13 mouse cellular contexts compared by ENCODE assay signal in genomic region chr9:21329041-21329440, GRCm38 (mm10). TPM values are rescaled to one million over a fixed set of nuclear protein-coding genes. Genes with fewer than 3 reads are reported as not detected.
DNase-seq lines count a peak whose midpoint lies in the region; ATAC-seq and TF ChIP-seq lines count a peak whose summit lies in the region.
"Had no signal": no experiment of that assay in that cellular context is flagged by ENCODE, and none has a peak within 500 bp of the region (broad histone marks: within the 10 kb centered on the region; RNA-seq: fewer than 3 reads in every experiment).

No protein-coding gene starts in this region.

- no peak for TF ChIP-seq POLR2A in bone marrow, adult 2 months (IDR thresholded peaks at IDR 0.05; ENCODE audit: borderline replicate concordance, control insufficient read depth, low read depth, low read length)

- no peak overlapping the region for H3K9ac ChIP-seq in heart, embryonic 11.5 days (ENCODE audit: low read depth, low read length)
- no peak overlapping the region for H3K9ac ChIP-seq in heart, embryonic 13.5 days
- H3K9ac ChIP-seq in lung, postnatal 0 days (replicated peaks; ENCODE audit: low read depth) = no peak overlapping the region
- H3K9ac ChIP-seq in forebrain, embryonic 16.5 days (replicated peaks; ENCODE audit: low read depth, low read length) = no peak overlapping the region
- H3K9ac ChIP-seq: embryonic facial prominence, embryonic 13.5 days had no signal

- ATAC-seq in heart, embryonic 11.5 days (replicated peaks; ENCODE audit: insufficient number of reproducible peaks, low FRiP score, low TSS enrichment) = no peak
- no peak; the same call in 1 of the 2 replicates for ATAC-seq in heart, embryonic 13.5 days (ENCODE audit: extremely low read depth, insufficient number of reproducible peaks, low FRiP score, low TSS enrichment)
- ATAC-seq in lung, postnatal 0 days = peak; percentile 80
- ATAC-seq in forebrain, embryonic 16.5 days = no peak
- ATAC-seq: midbrain, embryonic 16.5 days had no signal

- DNase-seq in heart, adult 11 months = peak; percentile 97
- peak; percentile 89 for DNase-seq in lung, postnatal 0 days (ENCODE audit: low spot score)
- no peak for DNase-seq in embryo, embryonic 10.5 days (ENCODE audit: low spot score)
- DNase-seq in yolk sac, embryonic 10.5 days (ENCODE audit: low spot score) = no peak
- DNase-seq: cerebellum, adult 11 months had no signal

- no peak overlapping the region for H3K4me2 ChIP-seq in heart, embryonic 11.5 days
- no peak overlapping the region for H3K4me2 ChIP-seq in heart, embryonic 13.5 days
- H3K4me2 ChIP-seq in lung, postnatal 0 days (replicated peaks; ENCODE audit: low read depth, low read length) = no peak overlapping the region
- no peak overlapping the region for H3K4me2 ChIP-seq in forebrain, embryonic 16.5 days (ENCODE audit: low read length)
- H3K4me2 ChIP-seq: embryonic facial prominence, embryonic 13.5 days; liver, embryonic 11.5 days had no signal

- TF ChIP-seq CTCF in bone marrow, adult 2 months (IDR thresholded peaks at IDR 0.05; ENCODE audit: control insufficient read depth, insufficient read depth, low read length) = no peak
- no peak for TF ChIP-seq CTCF in lung, postnatal 0 days (IDR thresholded peaks at IDR 0.05)

- H3K27ac ChIP-seq in heart, embryonic 11.5 days (ENCODE audit: low read depth, low read length) = no peak overlapping the region
- peak overlapping the region; percentile 75 for H3K27ac ChIP-seq in bone marrow, adult 2 months (ENCODE audit: control insufficient read depth, insufficient read depth, low read depth, low read length, poor library complexity)
- peak overlapping the region; percentile 73 for H3K27ac ChIP-seq in heart, embryonic 13.5 days (replicated peaks)
- peak overlapping the region; percentile 69 for H3K27ac ChIP-seq in lung, postnatal 0 days (ENCODE audit: low read length)
- H3K27ac ChIP-seq in forebrain, embryonic 16.5 days (ENCODE audit: low read length) = no peak overlapping the region
- H3K27ac ChIP-seq: embryonic facial prominence, embryonic 13.5 days had no signal

- H3K36me3 ChIP-seq in heart, embryonic 11.5 days (ENCODE audit: control insufficient read depth, insufficient read depth, low read length) = no peaks in the 10 kb centered on the region
- peaks cover 17% of the 10 kb centered on the region for H3K36me3 ChIP-seq in heart, embryonic 13.5 days
- no peaks in the 10 kb centered on the region for H3K36me3 ChIP-seq in lung, postnatal 0 days (ENCODE audit: insufficient read depth, low read length)
- no peaks in the 10 kb centered on the region for H3K36me3 ChIP-seq in forebrain, embryonic 16.5 days (ENCODE audit: control insufficient read depth, insufficient read depth)

- WGBS in heart, embryonic 11.5 days (ENCODE audit: insufficient replicate concordance) = 24% methylated on average over 3 of the region's 5 CpGs
- 41% methylated on average over 4 of the region's 5 CpGs for WGBS in bone marrow, adult 2 months
- 20% methylated on average over 4 of the region's 5 CpGs for WGBS in heart, embryonic 13.5 days
- WGBS in lung, postnatal 0 days = 21% methylated on average over 3 of the region's 5 CpGs
- WGBS in forebrain, embryonic 16.5 days = 79% methylated on average over 4 of the region's 5 CpGs

- no peak overlapping the region for H3K4me3 ChIP-seq in heart, embryonic 11.5 days (ENCODE audit: low read depth, low read length)
- H3K4me3 ChIP-seq in bone marrow, adult 2 months (replicated peaks; ENCODE audit: control insufficient read depth, low read depth, low read length) = no peak overlapping the region
- H3K4me3 ChIP-seq in heart, embryonic 13.5 days = no peak overlapping the region
- H3K4me3 ChIP-seq in lung, postnatal 0 days (ENCODE audit: low read depth, low read length) = no peak overlapping the region
- H3K4me3 ChIP-seq in forebrain, embryonic 16.5 days (replicated peaks; ENCODE audit: low read length) = no peak overlapping the region
- H3K4me3 ChIP-seq: embryonic facial prominence, embryonic 13.5 days had no signal

- TF ChIP-seq EP300 in lung, postnatal 0 days (IDR thresholded peaks at IDR 0.05) = peak; percentile 66

- peaks cover 30% of the 10 kb centered on the region for H3K4me1 ChIP-seq in heart, embryonic 11.5 days (ENCODE audit: control insufficient read depth, insufficient read depth, low read length)
- peaks cover 19% of the 10 kb centered on the region for H3K4me1 ChIP-seq in bone marrow, adult 2 months (ENCODE audit: control insufficient read depth, insufficient read depth, low read length)
- H3K4me1 ChIP-seq in heart, embryonic 13.5 days = peaks cover 59% of the 10 kb centered on the region
- peaks cover 11% of the 10 kb centered on the region; the same call in 1 of the 2 replicates for H3K4me1 ChIP-seq in lung, postnatal 0 days (ENCODE audit: insufficient read depth, low read depth, low read length)
- H3K4me1 ChIP-seq in forebrain, embryonic 16.5 days (replicated peaks; ENCODE audit: control insufficient read depth, insufficient read depth, low read length) = no peaks in the 10 kb centered on the region; the same call in 1 of the 2 replicates

- H3K9me3 ChIP-seq in heart, embryonic 11.5 days (replicated peaks; ENCODE audit: control insufficient read depth, low read length) = no peaks in the 10 kb centered on the region
- no peaks in the 10 kb centered on the region for H3K9me3 ChIP-seq in heart, embryonic 13.5 days
- no peaks in the 10 kb centered on the region for H3K9me3 ChIP-seq in lung, postnatal 0 days (ENCODE audit: low read length)
- no peaks in the 10 kb centered on the region for H3K9me3 ChIP-seq in forebrain, embryonic 16.5 days (ENCODE audit: control insufficient read depth, low read length)
- H3K9me3 ChIP-seq: embryonic facial prominence, embryonic 13.5 days had no signal

- H3K27me3 ChIP-seq in heart, embryonic 11.5 days (ENCODE audit: control insufficient read depth, insufficient read depth, low read length) = no peaks in the 10 kb centered on the region
- H3K27me3 ChIP-seq in heart, embryonic 13.5 days (replicated peaks) = no peaks in the 10 kb centered on the region
- no peaks in the 10 kb centered on the region for H3K27me3 ChIP-seq in lung, postnatal 0 days (replicated peaks; ENCODE audit: insufficient read depth, low read length)
- H3K27me3 ChIP-seq in forebrain, embryonic 16.5 days (replicated peaks; ENCODE audit: control insufficient read depth, insufficient read depth, low read length) = no peaks in the 10 kb centered on the region
- H3K27me3 ChIP-seq: CH12.LX; embryonic facial prominence, embryonic 13.5 days had no signal

RNA-seq across cellular contexts. Expression of gene Slc44a2, which starts 8.5 kb away (rescaled TPM):
- 62.3 and 70.0 TPM in 2 replicates for polyA plus RNA-seq in heart, embryonic 11.5 days (2014; fragmentation: Nextera tagmentation; extraction: Ambion mirVana)
- 57.3 and 106 TPM in 2 replicates for polyA plus RNA-seq in bone marrow, adult 2 months (2011; ENCODE audit: insufficient read depth, insufficient read length, low replicate concordance, missing spikeins)
- 56.9 and 60.3 TPM in 2 replicates for polyA plus RNA-seq in heart, embryonic 13.5 days (2015; fragmentation: Nextera tagmentation; extraction: Ambion mirVana)
- polyA plus RNA-seq in lung, postnatal 0 days (2015; fragmentation: Nextera tagmentation; extraction: Ambion mirVana) = 155 and 165 TPM in 2 replicates
- polyA plus RNA-seq in forebrain, embryonic 16.5 days (2015; fragmentation: Nextera tagmentation; extraction: Ambion mirVana) = 86.2 and 88.7 TPM in 2 replicates

RNA-seq across cellular contexts. Expression of gene Ap1m2, which starts 16.9 kb away (rescaled TPM):
- 0.55 and 1.1 TPM in 2 replicates for polyA plus RNA-seq in heart, embryonic 11.5 days (2014; fragmentation: Nextera tagmentation; extraction: Ambion mirVana)
- 1.8 TPM in 1 of 2 replicates, not detected in the other for polyA plus RNA-seq in bone marrow, adult 2 months (2011; ENCODE audit: insufficient read depth, insufficient read length, low replicate concordance, missing spikeins)
- 1.7 and 2.1 TPM in 2 replicates for polyA plus RNA-seq in heart, embryonic 13.5 days (2015; fragmentation: Nextera tagmentation; extraction: Ambion mirVana)
- polyA plus RNA-seq in lung, postnatal 0 days (2015; fragmentation: Nextera tagmentation; extraction: Ambion mirVana) = 35.9 and 36.4 TPM in 2 replicates
- 1.8 and 2.9 TPM in 2 replicates for polyA plus RNA-seq in forebrain, embryonic 16.5 days (2015; fragmentation: Nextera tagmentation; extraction: Ambion mirVana)

RNA-seq across cellular contexts. Expression of gene Cdkn2d, which starts 37.8 kb away (rescaled TPM):
- polyA plus RNA-seq in heart, embryonic 11.5 days (2014; fragmentation: Nextera tagmentation; extraction: Ambion mirVana) = 88.4 and 99.8 TPM in 2 replicates
- polyA plus RNA-seq in bone marrow, adult 2 months (2011; ENCODE audit: insufficient read depth, insufficient read length, low replicate concordance, missing spikeins) = 84.1 and 99.0 TPM in 2 replicates
- 80.4 and 101 TPM in 2 replicates for polyA plus RNA-seq in heart, embryonic 13.5 days (2015; fragmentation: Nextera tagmentation; extraction: Ambion mirVana)
- polyA plus RNA-seq in lung, postnatal 0 days (2015; fragmentation: Nextera tagmentation; extraction: Ambion mirVana) = 33.9 and 34.9 TPM in 2 replicates
- polyA plus RNA-seq in forebrain, embryonic 16.5 days (2015; fragmentation: Nextera tagmentation; extraction: Ambion mirVana) = 85.1 and 97.7 TPM in 2 replicates

RNA-seq across cellular contexts. Expression of gene Ilf3, which starts 38.6 kb away (rescaled TPM):
- polyA plus RNA-seq in heart, embryonic 11.5 days (2014; fragmentation: Nextera tagmentation; extraction: Ambion mirVana) = 120 and 138 TPM in 2 replicates
- 24.2 and 40.1 TPM in 2 replicates for polyA plus RNA-seq in bone marrow, adult 2 months (2011; ENCODE audit: insufficient read depth, insufficient read length, low replicate concordance, missing spikeins)
- polyA plus RNA-seq in heart, embryonic 13.5 days (2015; fragmentation: Nextera tagmentation; extraction: Ambion mirVana) = 115 and 120 TPM in 2 replicates
- 53.4 and 58.5 TPM in 2 replicates for polyA plus RNA-seq in lung, postnatal 0 days (2015; fragmentation: Nextera tagmentation; extraction: Ambion mirVana)
- 309 and 325 TPM in 2 replicates for polyA plus RNA-seq in forebrain, embryonic 16.5 days (2015; fragmentation: Nextera tagmentation; extraction: Ambion mirVana)

RNA-seq across cellular contexts. Expression of gene Kri1, which starts 41.3 kb away (rescaled TPM):
- 9.9 and 12.3 TPM in 2 replicates for polyA plus RNA-seq in heart, embryonic 11.5 days (2014; fragmentation: Nextera tagmentation; extraction: Ambion mirVana)
- 50.1 and 105 TPM in 2 replicates for polyA plus RNA-seq in bone marrow, adult 2 months (2011; ENCODE audit: insufficient read depth, insufficient read length, low replicate concordance, missing spikeins)
- 12.7 and 13.2 TPM in 2 replicates for polyA plus RNA-seq in heart, embryonic 13.5 days (2015; fragmentation: Nextera tagmentation; extraction: Ambion mirVana)
- 8.9 and 11.9 TPM in 2 replicates for polyA plus RNA-seq in lung, postnatal 0 days (2015; fragmentation: Nextera tagmentation; extraction: Ambion mirVana)
- polyA plus RNA-seq in forebrain, embryonic 16.5 days (2015; fragmentation: Nextera tagmentation; extraction: Ambion mirVana) = 18.3 and 20.1 TPM in 2 replicates

Comparison
In these comparisons a context has a peak if more than half of its experiments do, and no peak if none do; other contexts are left out.
1. H3K27ac ChIP-seq: peak in bone marrow, adult 2 months (single experiment), heart, embryonic 13.5 days (single experiment) and lung, postnatal 0 days (single experiment); none in heart, embryonic 11.5 days (single experiment) and forebrain, embryonic 16.5 days (single experiment).
2. DNase-seq: peak in heart, adult 11 months (single experiment) and lung, postnatal 0 days (single experiment); none in embryo, embryonic 10.5 days (single experiment) and yolk sac, embryonic 10.5 days (single experiment).